Mouse (Mus musculus): ENCODE data around the gene Mgat5. TPM values are rescaled to one million over a fixed set of nuclear protein-coding genes. Genes with fewer than 3 reads are reported as not detected.

Gene Mgat5
- polyA plus RNA-seq, 1 experiment: 12.7 TPM

- no peak for DNase-seq (ENCODE audit: low spot score)
Observed at GRCm38 (mm10) chr1:127217665-127218064, 12.8 kb downstream of the Mgat5 start.

- DNase-seq (ENCODE audit: low spot score): no peak
Observed at GRCm38 (mm10) chr1:127218182-127218581, 13.4 kb downstream of the Mgat5 start.

- DNase-seq (ENCODE audit: low spot score): no peak
Observed at GRCm38 (mm10) chr1:127219161-127219560, 14.3 kb downstream of the Mgat5 start.

- no peak for DNase-seq (ENCODE audit: low spot score)
Observed at GRCm38 (mm10) chr1:127219621-127220020, 14.8 kb downstream of the Mgat5 start.

- DNase-seq (ENCODE audit: low spot score): no peak
Observed at GRCm38 (mm10) chr1:127221998-127222736, 17.4 kb downstream of the Mgat5 start.

- DNase-seq (ENCODE audit: low spot score): no peak
Observed at GRCm38 (mm10) chr1:127225060-127225459, 20.2 kb downstream of the Mgat5 start.

GRCm38 (mm10) chr1:127229011-127229410 is 24.2 kb downstream of the Mgat5 start:
- DNase-seq (ENCODE audit: low spot score): no peak

GRCm38 (mm10) chr1:127230468-127230867 is 25.7 kb downstream of the Mgat5 start:
- no peak for DNase-seq (ENCODE audit: low spot score)

- no peak for DNase-seq (ENCODE audit: low spot score)
Observed at GRCm38 (mm10) chr1:127233191-127233651, 28.4 kb downstream of the Mgat5 start.

- no peak for DNase-seq (ENCODE audit: low spot score)
Observed at GRCm38 (mm10) chr1:127235157-127235556, 30.3 kb downstream of the Mgat5 start.

GRCm38 (mm10) chr1:127236396-127236795 is 31.6 kb downstream of the Mgat5 start:
- no peak for DNase-seq (ENCODE audit: low spot score)

GRCm38 (mm10) chr1:127238871-127239314 is 34.1 kb downstream of the Mgat5 start:
- DNase-seq (ENCODE audit: low spot score): no peak

GRCm38 (mm10) chr1:127239914-127240313 is 35.1 kb downstream of the Mgat5 start:
- DNase-seq (ENCODE audit: low spot score): no peak

- no peak for DNase-seq (ENCODE audit: low spot score)
Observed at GRCm38 (mm10) chr1:127242151-127242887, 37.5 kb downstream of the Mgat5 start.

- no peak for DNase-seq (ENCODE audit: low spot score)
Observed at GRCm38 (mm10) chr1:127242888-127243588, 38.2 kb downstream of the Mgat5 start.

- no peak for DNase-seq (ENCODE audit: low spot score)
Observed at GRCm38 (mm10) chr1:127244054-127244770, 39.4 kb downstream of the Mgat5 start.

GRCm38 (mm10) chr1:127246158-127246557 is 41.3 kb downstream of the Mgat5 start:
- DNase-seq (ENCODE audit: low spot score): no peak

- DNase-seq (ENCODE audit: low spot score): no peak
Observed at GRCm38 (mm10) chr1:127248433-127248832, 43.6 kb downstream of the Mgat5 start.

GRCm38 (mm10) chr1:127249621-127250020 is 44.8 kb downstream of the Mgat5 start:
- no peak for DNase-seq (ENCODE audit: low spot score)

- DNase-seq (ENCODE audit: low spot score): no peak
Observed at GRCm38 (mm10) chr1:127250313-127250712, 45.5 kb downstream of the Mgat5 start.

- DNase-seq (ENCODE audit: low spot score): no peak
Observed at GRCm38 (mm10) chr1:127251751-127252150, 46.9 kb downstream of the Mgat5 start.

GRCm38 (mm10) chr1:127257005-127257404 is 52.2 kb downstream of the Mgat5 start:
- DNase-seq (ENCODE audit: low spot score): no peak

All from urinary bladder, adult 2 months (tissue).